Mouse (Mus musculus) kidney, embryonic 16.5 days (tissue): ENCODE measurements around the gene Slc36a2. TPM values are rescaled to one million over a fixed set of nuclear protein-coding genes. Genes with fewer than 3 reads are reported as not detected.

Experiments used
- ATAC-seq: fragments of 200-750 bp; cut with Nextera tagmentation; 2 replicates; pipeline ENCODE4 v1.8.0; 2017; ENCODE audit warnings: moderate TSS enrichment; ENCODE audit not compliant: low FRiP score, low TSS enrichment
- H3K27ac ChIP-seq: fragments of 300-500 bp; sonication (generic); 2 replicates; pipeline ENCODE4 v1.5.1; 2014; ENCODE audit warnings: low read length
- H3K27me3 ChIP-seq: fragments of 300-500 bp; sonication (generic); 2 replicates; pipeline ENCODE4 v1.6.1; 2014; ENCODE audit warnings: low read length, control low read depth, mixed read lengths; ENCODE audit not compliant: insufficient read depth
- H3K36me3 ChIP-seq: fragments of 300-500 bp; sonication (generic); 2 replicates; pipeline ENCODE4 v1.6.1; 2014; ENCODE audit warnings: low read length, control low read depth, mixed read lengths; ENCODE audit not compliant: insufficient read depth
- H3K4me1 ChIP-seq: fragments of 300-500 bp; sonication (generic); 2 replicates; pipeline ENCODE4 v1.6.1; 2014; ENCODE audit warnings: low read length, control low read depth, mixed read lengths; ENCODE audit not compliant: insufficient read depth
- H3K4me2 ChIP-seq: fragments of 300-500 bp; sonication (generic); replicated peaks from 2 replicates; pipeline ENCODE4 v1.6.1; 2014; ENCODE audit warnings: low read depth, low read length
- H3K4me3 ChIP-seq: fragments of 300-500 bp; sonication (generic); 2 replicates; pipeline ENCODE4 v1.5.1; 2014; ENCODE audit warnings: mild to moderate bottlenecking, low read length
- H3K9ac ChIP-seq: fragments of 300-500 bp; sonication (generic); replicated peaks from 2 replicates; pipeline ENCODE4 v1.6.1; 2014; ENCODE audit warnings: low read length
- H3K9me3 ChIP-seq: fragments of 300-500 bp; sonication (generic); 2 replicates; pipeline ENCODE4 v1.6.1; 2016; ENCODE audit warnings: low read length, control low read depth
- WGBS: fragments of 180-500 bp; shearing (Covaris S2); extraction: QIAGEN DNeasy Blood & Tissue Kit; methylation state at CpG from one replicate; pipeline ENCODE4 v1.1.7; 2014; 5-methylcytosine and 5-hydroxymethylcytosine counted together
- polyA plus RNA-seq: library from polyadenylated mRNA; unstranded; fragments of >200 nt; fragmentation: Nextera tagmentation; extraction: Ambion mirVana; gene quantifications from 2 replicates; pipeline ENCODE4 v1.2.1, GENCODE M21; 2015

Slc36a2 gene
- polyA plus RNA-seq, 1 experiment from 2014 or later, result 0.61 TPM

- no peak overlapping the region for H3K27ac ChIP-seq
- ATAC-seq, result no peak
- no peak overlapping the region for H3K9ac ChIP-seq
- no peak overlapping the region for H3K4me3 ChIP-seq
- no peak overlapping the region for H3K4me2 ChIP-seq
- no peaks in the 10 kb centered on the region for H3K4me1 ChIP-seq
- no peaks in the 10 kb centered on the region for H3K9me3 ChIP-seq
- H3K27me3 ChIP-seq, result no peaks in the 10 kb centered on the region
- no peaks in the 10 kb centered on the region for H3K36me3 ChIP-seq
- WGBS, result 51% methylated on average over 3 of the region's 3 CpGs
Observed at GRCm38 (mm10) chr11:55164723-55165122, 20.2 kb downstream of the Slc36a2 start.

- no peaks in the 10 kb centered on the region for H3K4me1 ChIP-seq
- H3K27ac ChIP-seq, result no peak overlapping the region
- 49% methylated on average over 9 of the region's 9 CpGs for WGBS
- H3K36me3 ChIP-seq, result no peaks in the 10 kb centered on the region
- ATAC-seq, result no peak
- H3K9me3 ChIP-seq, result no peaks in the 10 kb centered on the region
- H3K27me3 ChIP-seq, result no peaks in the 10 kb centered on the region
- H3K9ac ChIP-seq, result no peak overlapping the region
- no peak overlapping the region for H3K4me2 ChIP-seq
- no peak overlapping the region for H3K4me3 ChIP-seq
Observed at GRCm38 (mm10) chr11:55162670-55163069, 22.2 kb downstream of the Slc36a2 start.

- no peak overlapping the region for H3K4me3 ChIP-seq
- H3K9ac ChIP-seq, result no peak overlapping the region
- H3K27me3 ChIP-seq, result no peaks in the 10 kb centered on the region
- H3K36me3 ChIP-seq, result no peaks in the 10 kb centered on the region
- no peaks in the 10 kb centered on the region for H3K9me3 ChIP-seq
- ATAC-seq, result peak; percentile 49
- H3K4me2 ChIP-seq, result no peak overlapping the region
- 54% methylated on average over 13 of the region's 13 CpGs for WGBS
- no peaks in the 10 kb centered on the region for H3K4me1 ChIP-seq
- H3K27ac ChIP-seq, result no peak overlapping the region
Observed at GRCm38 (mm10) chr11:55158785-55159359, 26.0 kb downstream of the Slc36a2 start.

GRCm38 (mm10) chr11:55155070-55155421 is 29.8 kb downstream of the Slc36a2 start:
- H3K4me2 ChIP-seq, result no peak overlapping the region
- no peak overlapping the region for H3K9ac ChIP-seq
- no peaks in the 10 kb centered on the region for H3K27me3 ChIP-seq
- 0 out of 2 replicates have a peak, but pooled peaks have one; percentile 43 for ATAC-seq
- no peaks in the 10 kb centered on the region for H3K4me1 ChIP-seq
- 52% methylated on average over 6 of the region's 6 CpGs for WGBS
- H3K27ac ChIP-seq, result no peak overlapping the region
- H3K4me3 ChIP-seq, result no peak overlapping the region
- no peaks in the 10 kb centered on the region for H3K36me3 ChIP-seq
- no peaks in the 10 kb centered on the region for H3K9me3 ChIP-seq

- Histone ChIP-seq H3K27ac (no peak overlapping the region), H3K4me3 (no peak overlapping the region), H3K36me3 (no peaks in the 10 kb centered on the region), H3K4me1 (no peaks in the 10 kb centered on the region), H3K9me3 (no peaks in the 10 kb centered on the region), H3K27me3 (no peaks in the 10 kb centered on the region), H3K9ac (no peak overlapping the region), H3K4me2 (no peak overlapping the region)
- no peak for ATAC-seq
- 48% methylated on average over 3 of the region's 3 CpGs for WGBS
Observed at GRCm38 (mm10) chr11:55154398-55155069, 30.3 kb downstream of the Slc36a2 start.

GRCm38 (mm10) chr11:55151608-55152007 is 33.3 kb downstream of the Slc36a2 start, which contains the start of gene Slc36a3:
Gene Slc36a3 (minus strand): TSS chr11:55151708.
- Histone ChIP-seq H3K4me2 (no peak within 1 kb of the TSS), H3K27me3 (no peaks in the 10 kb centered on the region), H3K4me3 (no peak within 1 kb of the TSS), H3K9ac (no peak within 1 kb of the TSS), H3K27ac (no peak within 1 kb of the TSS), H3K9me3 (no peaks in the 10 kb centered on the region), H3K4me1 (no peaks in the 10 kb centered on the region), H3K36me3 (no peaks in the 10 kb centered on the region)
- WGBS, result 84% methylated on average over 3 of the region's 3 CpGs
- no peak for ATAC-seq

- Histone ChIP-seq H3K27me3 (no peaks in the 10 kb centered on the region), H3K9ac (no peak overlapping the region), H3K4me1 (no peaks in the 10 kb centered on the region), H3K9me3 (no peaks in the 10 kb centered on the region), H3K36me3 (no peaks in the 10 kb centered on the region), H3K27ac (no peak overlapping the region), H3K4me3 (no peak overlapping the region), H3K4me2 (no peak overlapping the region)
- no peak for ATAC-seq
- WGBS, result 78% methylated on average over 4 of the region's 4 CpGs
Observed at GRCm38 (mm10) chr11:55148461-55148860, 36.4 kb downstream of the Slc36a2 start.

- no peak for ATAC-seq
- H3K36me3 ChIP-seq, result no peaks in the 10 kb centered on the region
- WGBS, result 54% methylated on average over 6 of the region's 6 CpGs
Observed at GRCm38 (mm10) chr11:55147423-55147822, 37.5 kb downstream of the Slc36a2 start.

GRCm38 (mm10) chr11:55146855-55147254 is 38.0 kb downstream of the Slc36a2 start:
- H3K36me3 ChIP-seq, result no peaks in the 10 kb centered on the region
- H3K4me3 ChIP-seq, result no peak overlapping the region
- no peak overlapping the region for H3K4me2 ChIP-seq
- no peak overlapping the region for H3K9ac ChIP-seq
- H3K27me3 ChIP-seq, result no peaks in the 10 kb centered on the region
- no peak overlapping the region for H3K27ac ChIP-seq
- H3K9me3 ChIP-seq, result no peaks in the 10 kb centered on the region
- no peaks in the 10 kb centered on the region for H3K4me1 ChIP-seq
- ATAC-seq, result no peak
- 76% methylated on average over 1 of the region's 1 CpGs for WGBS

More at GRCm38 (mm10) chr11:55147423-55147822, 37.5 kb downstream of the Slc36a2 start:
- no peaks in the 10 kb centered on the region for H3K9me3 ChIP-seq
- no peaks in the 10 kb centered on the region for H3K27me3 ChIP-seq
- no peak overlapping the region for H3K4me3 ChIP-seq
- H3K9ac ChIP-seq, result no peak overlapping the region
- H3K4me1 ChIP-seq, result no peaks in the 10 kb centered on the region
- H3K27ac ChIP-seq, result no peak overlapping the region
- no peak overlapping the region for H3K4me2 ChIP-seq

- H3K4me2 ChIP-seq, result no peak overlapping the region
- ATAC-seq, result no peak
- H3K36me3 ChIP-seq, result no peaks in the 10 kb centered on the region
- no peak overlapping the region for H3K9ac ChIP-seq
- H3K4me3 ChIP-seq, result no peak overlapping the region
- H3K27ac ChIP-seq, result no peak overlapping the region
- H3K27me3 ChIP-seq, result no peaks in the 10 kb centered on the region
- WGBS, result 68% methylated on average over 5 of the region's 5 CpGs
- H3K9me3 ChIP-seq, result no peaks in the 10 kb centered on the region
- no peaks in the 10 kb centered on the region for H3K4me1 ChIP-seq
Observed at GRCm38 (mm10) chr11:55144011-55144410, 40.9 kb downstream of the Slc36a2 start.
